Mouse (Mus musculus) lung, embryonic 14.5 days (tissue): ENCODE results near the gene D930020B18Rik. TPM values are rescaled to one million over a fixed set of nuclear protein-coding genes. Genes with fewer than 3 reads are reported as not detected.

ENCODE experiments used
- ATAC-seq: fragments of 200-750 bp; cut with Nextera tagmentation; 2 replicates; pipeline ENCODE4 v1.8.0; 2017; ENCODE audit warnings: mild to moderate bottlenecking, moderate TSS enrichment, moderate library complexity; ENCODE audit not compliant: insufficient read depth
- DNase-seq: peaks from one replicate; pipeline ENCODE4 v3.0.0-alpha.2; 2015
- H3K27ac ChIP-seq: fragments of 300-500 bp; sonication (generic); 2 replicates; pipeline ENCODE4 v1.5.1; 2014; ENCODE audit warnings: low read depth, mild to moderate bottlenecking, moderate library complexity
- H3K27me3 ChIP-seq: fragments of 300-500 bp; sonication (generic); 2 replicates; pipeline ENCODE4 v1.6.1; 2014; ENCODE audit warnings: low read length, control low read depth; ENCODE audit not compliant: insufficient read depth
- H3K36me3 ChIP-seq: fragments of 300-500 bp; sonication (generic); 2 replicates; pipeline ENCODE4 v1.6.1; 2014; ENCODE audit warnings: control low read depth; ENCODE audit not compliant: insufficient read depth
- H3K4me1 ChIP-seq: fragments of 300-500 bp; sonication (generic); 2 replicates; pipeline ENCODE4 v1.6.1; 2014; ENCODE audit warnings: antibody characterized with exemption, control low read depth; ENCODE audit not compliant: insufficient read depth
- H3K4me2 ChIP-seq: fragments of 300-500 bp; sonication (generic); 2 replicates; pipeline ENCODE4 v1.6.1; 2014; ENCODE audit warnings: mild to moderate bottlenecking
- H3K4me3 ChIP-seq: fragments of 300-500 bp; sonication (generic); 2 replicates; pipeline ENCODE4 v1.5.1; 2014; ENCODE audit warnings: low read depth, low read length
- H3K9ac ChIP-seq: fragments of 300-500 bp; sonication (generic); 2 replicates; pipeline ENCODE4 v1.6.1; 2014
- H3K9me3 ChIP-seq: fragments of 300-500 bp; sonication (generic); 2 replicates; pipeline ENCODE4 v1.6.1; 2016; ENCODE audit warnings: low read depth, low read length, control low read depth
- CTCF ChIP-seq: IDR thresholded peaks from 2 replicates; pipeline ENCODE4 v1.5.1; 2016; ENCODE audit warnings: antibody characterized with exemption, low read depth
- WGBS: fragments of 180-500 bp; shearing (Covaris S2); extraction: QIAGEN DNeasy Blood & Tissue Kit; methylation state at CpG from one replicate; pipeline ENCODE4 v1.1.7; 2014; 5-methylcytosine and 5-hydroxymethylcytosine counted together
- polyA plus RNA-seq: library from polyadenylated mRNA; unstranded; fragments of >200 nt; fragmentation: Nextera tagmentation; extraction: Ambion mirVana; gene quantifications from 2 replicates; pipeline ENCODE4 v1.2.1, GENCODE M21; 2014

The D930020B18Rik gene
- polyA plus RNA-seq, 1 experiment from 2014 or later = 0.54 TPM

GRCm38 (mm10) chr10:121639573-121639972 is 1.8 kb upstream of the D930020B18Rik start:
- DNase-seq (no peak), ATAC-seq (no peak)
- WGBS = 77% methylated on average over 5 of the region's 5 CpGs

DNA sequence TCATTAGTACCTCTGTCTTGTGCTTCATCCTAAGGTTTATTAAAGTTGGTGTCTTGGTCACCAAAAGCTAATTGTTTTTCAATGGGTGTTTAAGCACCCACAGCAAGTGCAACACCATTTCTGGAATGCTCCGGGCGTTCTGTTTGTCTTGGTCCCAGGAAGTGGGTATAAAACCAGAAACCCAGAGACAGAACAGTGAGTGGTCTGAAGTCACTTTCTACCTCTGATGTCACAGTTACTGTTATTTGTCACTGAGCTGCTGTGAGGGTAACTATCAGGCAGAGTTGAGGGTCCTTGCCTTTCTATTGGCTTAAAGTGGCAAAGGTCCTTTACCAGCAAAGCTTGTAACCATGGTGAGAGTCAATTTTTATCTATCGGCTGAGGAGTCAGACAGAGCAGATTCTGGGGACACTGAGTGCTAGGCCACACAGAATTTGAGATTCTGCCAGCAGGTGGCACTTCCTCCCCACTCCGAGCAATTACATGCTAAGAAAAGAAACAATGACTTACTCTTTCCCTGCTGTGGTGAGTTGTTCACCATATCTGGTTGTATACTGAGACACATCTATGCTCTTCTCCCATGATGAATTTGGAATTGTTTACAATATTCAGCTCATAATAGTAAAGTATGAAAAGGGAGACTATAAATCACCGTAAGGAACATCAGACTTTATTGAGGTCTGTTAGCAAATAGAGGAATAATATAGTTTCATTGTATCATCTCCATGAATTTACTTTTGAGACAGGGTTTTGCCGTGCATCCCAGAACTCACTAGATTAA is 1.0 kb upstream of the D930020B18Rik start:
- ATAC-seq = peak; percentile 37; the same call in 1 of the 2 replicates
- peak; percentile 68 for TF ChIP-seq CTCF

More at GRCm38 (mm10) chr10:121639573-121639972, 1.8 kb upstream of the D930020B18Rik start:
- Histone ChIP-seq H3K4me3 (no peak overlapping the region), H3K27ac (no peak overlapping the region), H3K27me3 (peaks cover 37% of the 10 kb centered on the region), H3K36me3 (no peaks in the 10 kb centered on the region), H3K4me2 (no peak overlapping the region), H3K9ac (no peak overlapping the region), H3K9me3 (no peaks in the 10 kb centered on the region), H3K4me1 (peaks cover 4% of the 10 kb centered on the region; the same call in 1 of the 2 replicates)
- no peak for TF ChIP-seq CTCF

DNA sequence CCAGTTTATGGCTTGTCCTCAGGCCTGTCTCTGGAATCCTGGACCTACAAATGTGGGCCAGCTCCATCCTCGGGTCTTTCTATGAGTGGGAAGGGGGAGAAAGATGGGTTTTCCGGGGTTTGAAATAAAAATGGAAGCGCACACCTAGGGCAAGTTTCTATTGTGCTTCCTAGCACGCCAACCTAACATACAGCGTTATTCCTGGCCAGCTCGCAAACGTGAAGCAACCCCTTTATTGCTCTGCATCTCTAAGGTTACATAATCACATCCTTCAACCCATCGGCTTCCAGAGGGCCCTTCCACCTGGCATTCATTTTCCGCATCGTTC is 480 bp upstream of the D930020B18Rik start:
- H3K27ac ChIP-seq = no peak overlapping the region
- WGBS = 18% methylated on average over 10 of the region's 10 CpGs
- ATAC-seq = no peak
- H3K4me1 ChIP-seq = peaks cover 4% of the 10 kb centered on the region; the same call in 1 of the 2 replicates
- H3K36me3 ChIP-seq = no peaks in the 10 kb centered on the region
- TF ChIP-seq CTCF = no peak
- H3K27me3 ChIP-seq = peaks cover 37% of the 10 kb centered on the region
- DNase-seq = no peak
- H3K9ac ChIP-seq = peak overlapping the region; percentile 47; the same call in 1 of the 2 replicates
- H3K4me2 ChIP-seq = peak overlapping the region; percentile 98
- H3K9me3 ChIP-seq = no peaks in the 10 kb centered on the region
- H3K4me3 ChIP-seq = peak overlapping the region; percentile 58

More for the DNA sequence above, 1.0 kb upstream of the D930020B18Rik start:
- H3K4me3 ChIP-seq = no peak overlapping the region
- peak; percentile 79 for DNase-seq
- H3K9ac ChIP-seq = no peak overlapping the region
- peaks cover 37% of the 10 kb centered on the region for H3K27me3 ChIP-seq
- peaks cover 4% of the 10 kb centered on the region; the same call in 1 of the 2 replicates for H3K4me1 ChIP-seq
- H3K36me3 ChIP-seq = no peaks in the 10 kb centered on the region
- no peaks in the 10 kb centered on the region for H3K9me3 ChIP-seq
- WGBS = 46% methylated on average over 6 of the region's 6 CpGs
- no peak overlapping the region for H3K27ac ChIP-seq
- H3K4me2 ChIP-seq = peak overlapping the region; percentile 98

DNA sequence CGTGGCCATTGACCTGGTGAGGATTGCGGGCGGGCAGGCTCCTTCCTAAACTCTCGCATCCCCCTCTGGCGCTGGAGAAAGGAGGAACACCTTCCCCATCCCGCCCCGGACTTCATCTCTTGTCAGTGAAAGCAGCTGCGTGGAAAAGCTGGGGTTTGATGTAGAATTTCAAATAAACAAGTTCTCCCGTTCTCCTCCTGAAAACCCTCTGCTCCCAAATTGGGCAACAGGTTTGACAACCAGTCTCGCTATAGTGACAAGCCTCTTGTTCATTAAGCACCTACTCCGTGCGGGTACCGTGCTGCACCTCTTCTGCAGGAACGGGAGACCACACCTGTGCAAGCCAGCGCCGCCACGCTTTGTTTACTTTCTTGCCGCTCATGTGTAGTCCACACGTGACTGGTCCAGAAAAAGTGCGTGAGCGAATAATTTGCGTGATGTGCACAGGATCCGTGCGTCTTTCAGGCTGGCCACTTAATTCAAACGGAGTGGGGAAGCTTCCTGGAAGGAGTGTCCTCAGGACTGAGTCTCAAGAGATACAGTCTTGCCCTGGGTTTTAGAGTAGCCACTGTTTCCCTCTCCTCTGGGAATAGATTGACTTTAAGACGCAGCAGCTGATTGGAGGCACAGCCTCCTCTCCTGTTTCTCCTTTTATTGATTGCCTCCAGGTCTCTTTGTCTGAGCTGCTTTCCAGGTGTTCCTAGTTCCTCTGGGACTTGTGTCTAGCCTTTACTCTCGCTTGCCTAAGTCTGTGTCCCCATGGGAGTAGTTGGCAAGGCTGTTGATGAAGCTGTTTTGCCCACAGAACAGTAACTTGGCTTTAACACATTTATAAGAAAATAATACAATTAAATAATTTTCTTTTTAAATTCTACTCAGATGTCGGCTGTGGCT is 913 bp downstream of the D930020B18Rik start:
- H3K27ac ChIP-seq = no peak overlapping the region
- peak overlapping the region; percentile 47 for H3K9ac ChIP-seq
- WGBS = 5% methylated on average over 28 of the region's 28 CpGs
- peak overlapping the region; percentile 58 for H3K4me3 ChIP-seq
- ATAC-seq = peak; percentile 60; the same call in 1 of the 2 replicates
- peak overlapping the region; percentile 98 for H3K4me2 ChIP-seq
- DNase-seq = peak; percentile 36
- peaks cover 37% of the 10 kb centered on the region for H3K27me3 ChIP-seq
- no peaks in the 10 kb centered on the region for H3K9me3 ChIP-seq
- H3K36me3 ChIP-seq = no peaks in the 10 kb centered on the region
- no peak for TF ChIP-seq CTCF
- H3K4me1 ChIP-seq = peaks cover 4% of the 10 kb centered on the region; the same call in 1 of the 2 replicates

GRCm38 (mm10) chr10:121646294-121646693 is 4.9 kb downstream of the D930020B18Rik start:
- peaks cover 4% of the 10 kb centered on the region; the same call in 1 of the 2 replicates for H3K4me1 ChIP-seq
- no peak overlapping the region for H3K4me2 ChIP-seq
- WGBS = 43% methylated on average over 6 of the region's 6 CpGs
- H3K36me3 ChIP-seq = no peaks in the 10 kb centered on the region
- H3K9me3 ChIP-seq = no peaks in the 10 kb centered on the region
- H3K9ac ChIP-seq = no peak overlapping the region
- DNase-seq (no peak), ATAC-seq (no peak)
- H3K4me3 ChIP-seq = no peak overlapping the region
- H3K27me3 ChIP-seq = peaks cover 23% of the 10 kb centered on the region
- TF ChIP-seq CTCF = no peak
- H3K27ac ChIP-seq = no peak overlapping the region

DNA sequence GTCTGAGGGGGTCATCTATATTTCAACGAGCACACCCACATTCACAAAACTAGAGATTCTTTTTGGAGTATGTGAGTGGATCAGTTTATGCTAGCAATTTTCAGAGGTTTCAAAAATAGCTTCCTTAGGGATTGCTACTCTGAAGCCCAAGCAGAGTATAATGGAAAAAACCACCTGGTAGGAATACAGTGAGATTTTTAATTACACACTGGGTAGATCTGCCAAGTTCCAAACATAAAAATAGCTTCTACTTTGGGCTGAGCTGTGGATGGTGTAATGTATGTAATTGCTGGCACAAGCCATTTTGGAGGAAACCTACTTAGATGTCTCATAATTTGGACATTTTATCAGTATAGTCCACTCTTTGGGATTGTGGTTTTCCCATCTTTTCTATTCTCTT is 11.7 kb downstream of the D930020B18Rik start:
- no peak for ATAC-seq
- TF ChIP-seq CTCF = no peak
- no peaks in the 10 kb centered on the region for H3K9me3 ChIP-seq
- H3K4me3 ChIP-seq = no peak overlapping the region
- no peak overlapping the region for H3K27ac ChIP-seq
- no peak for DNase-seq
- H3K36me3 ChIP-seq = no peaks in the 10 kb centered on the region
- no peaks in the 10 kb centered on the region for H3K27me3 ChIP-seq
- WGBS = 87% methylated on average over 1 of the region's 1 CpGs
- H3K9ac ChIP-seq = no peak overlapping the region
- no peaks in the 10 kb centered on the region for H3K4me1 ChIP-seq
- H3K4me2 ChIP-seq = no peak overlapping the region

DNA sequence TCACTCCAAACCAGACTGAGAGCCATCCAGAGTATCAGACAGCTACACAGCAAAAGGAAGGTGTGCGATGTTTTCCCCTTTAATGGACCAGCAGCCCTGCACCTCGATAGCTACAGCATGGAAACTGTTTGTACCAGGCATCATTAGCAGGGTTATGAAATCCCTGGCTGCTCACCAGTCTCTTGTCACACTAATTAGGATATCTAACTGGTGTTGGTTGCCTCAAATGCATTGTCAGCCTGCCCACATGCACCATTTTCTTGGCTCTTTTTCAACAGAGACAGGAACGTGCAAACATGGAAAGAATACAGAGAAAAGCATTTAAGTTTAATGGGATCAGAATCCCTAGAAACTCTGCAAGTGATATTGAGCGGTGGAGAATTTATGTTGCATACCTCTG is 14.5 kb downstream of the D930020B18Rik start:
- Histone ChIP-seq H3K9me3 (no peaks in the 10 kb centered on the region), H3K27me3 (no peaks in the 10 kb centered on the region), H3K4me3 (no peak overlapping the region), H3K4me2 (no peak overlapping the region), H3K4me1 (no peaks in the 10 kb centered on the region), H3K9ac (no peak overlapping the region), H3K27ac (no peak overlapping the region), H3K36me3 (no peaks in the 10 kb centered on the region)
- TF ChIP-seq CTCF = no peak
- no peak for DNase-seq
- 85% methylated on average over 4 of the region's 4 CpGs for WGBS
- ATAC-seq = no peak
